Mouse (Mus musculus): ENCODE results near the gene Ppm1h. TPM values are rescaled to one million over a fixed set of nuclear protein-coding genes. Genes with fewer than 3 reads are reported as not detected.
"Not testable (repeated sequence)": the region's sequence is repeated elsewhere in the genome, so short reads cannot be mapped to it uniquely, and the experiment has no call there.

Gene Ppm1h
- polyA plus RNA-seq, 1 experiment from 2014 or later = 3.6 TPM

- Histone ChIP-seq H3K4me2 (ENCODE audit: low read depth, low read length, severe bottlenecking) (peak overlapping the region; percentile 50; the same call in 1 of the 2 replicates), H3K9me3 (ENCODE audit: control insufficient read depth, low read length) (no peaks in the 10 kb centered on the region), H3K27ac (ENCODE audit: low read depth, low read length) (no peak overlapping the region), H3K27me3 (ENCODE audit: control insufficient read depth, insufficient read depth, low read length) (no peaks in the 10 kb centered on the region), H3K4me3 (ENCODE audit: low read depth, low read length) (peak overlapping the region; percentile 21; the same call in 1 of the 2 replicates), H3K36me3 (ENCODE audit: control insufficient read depth, insufficient read depth, low read length) (no peaks in the 10 kb centered on the region), H3K4me1 (replicated peaks; ENCODE audit: control insufficient read depth, insufficient read depth, low read length) (peaks cover 11% of the 10 kb centered on the region), H3K9ac (ENCODE audit: low read length) (peak overlapping the region; percentile 51; the same call in 1 of the 2 replicates)
- 17% methylated on average over 4 of the region's 4 CpGs for WGBS
- ATAC-seq (replicated peaks; ENCODE audit: low FRiP score) (peak; percentile 54), DNase-seq (ENCODE audit: low spot score) (no peak)
These were observed 285.7 kb downstream of the Ppm1h start for GRCm38 (mm10) chr10:122964241-122964636.

GRCm38 (mm10) chr10:122965650-122966049, 287.1 kb downstream of the Ppm1h start:
- H3K9me3 ChIP-seq (ENCODE audit: control insufficient read depth, low read length); H3K27me3 ChIP-seq (ENCODE audit: control insufficient read depth, insufficient read depth, low read length); ATAC-seq (replicated peaks; ENCODE audit: low FRiP score); H3K36me3 ChIP-seq (ENCODE audit: control insufficient read depth, insufficient read depth, low read length); H3K27ac ChIP-seq (ENCODE audit: low read depth, low read length); DNase-seq (ENCODE audit: low spot score); H3K9ac ChIP-seq (ENCODE audit: low read length); H3K4me3 ChIP-seq (ENCODE audit: low read depth, low read length); H3K4me2 ChIP-seq (ENCODE audit: low read depth, low read length, severe bottlenecking): not testable (repeated sequence)
- peaks cover 11% of the 10 kb centered on the region for H3K4me1 ChIP-seq (replicated peaks; ENCODE audit: control insufficient read depth, insufficient read depth, low read length)
- 84% methylated on average over 4 of the region's 5 CpGs for WGBS

- H3K4me1 ChIP-seq (replicated peaks; ENCODE audit: control insufficient read depth, insufficient read depth, low read length) = peaks cover 11% of the 10 kb centered on the region
- no peak for ATAC-seq (replicated peaks; ENCODE audit: low FRiP score)
- no peak overlapping the region for H3K4me2 ChIP-seq (ENCODE audit: low read depth, low read length, severe bottlenecking)
- no peak overlapping the region for H3K27ac ChIP-seq (ENCODE audit: low read depth, low read length)
- H3K9ac ChIP-seq (ENCODE audit: low read length) = no peak overlapping the region
- no peak for DNase-seq (ENCODE audit: low spot score)
- H3K36me3 ChIP-seq (ENCODE audit: control insufficient read depth, insufficient read depth, low read length) = no peaks in the 10 kb centered on the region
- no peak overlapping the region for H3K4me3 ChIP-seq (ENCODE audit: low read depth, low read length)
- H3K9me3 ChIP-seq (ENCODE audit: control insufficient read depth, low read length) = no peaks in the 10 kb centered on the region
- no peaks in the 10 kb centered on the region for H3K27me3 ChIP-seq (ENCODE audit: control insufficient read depth, insufficient read depth, low read length)
- 85% methylated on average over 7 of the region's 7 CpGs for WGBS
These were observed 287.9 kb downstream of the Ppm1h start for GRCm38 (mm10) chr10:122966421-122966820.

- Histone ChIP-seq H3K4me3 (ENCODE audit: low read depth, low read length) (no peak overlapping the region), H3K27ac (ENCODE audit: low read depth, low read length) (no peak overlapping the region), H3K4me1 (replicated peaks; ENCODE audit: control insufficient read depth, insufficient read depth, low read length) (no peaks in the 10 kb centered on the region), H3K4me2 (ENCODE audit: low read depth, low read length, severe bottlenecking) (no peak overlapping the region), H3K36me3 (ENCODE audit: control insufficient read depth, insufficient read depth, low read length) (no peaks in the 10 kb centered on the region), H3K27me3 (ENCODE audit: control insufficient read depth, insufficient read depth, low read length) (no peaks in the 10 kb centered on the region), H3K9ac (ENCODE audit: low read length) (no peak overlapping the region), H3K9me3 (ENCODE audit: control insufficient read depth, low read length) (no peaks in the 10 kb centered on the region)
- peak; percentile 32 for DNase-seq (ENCODE audit: low spot score)
- ATAC-seq (replicated peaks; ENCODE audit: low FRiP score) = no peak
- WGBS = 91% methylated on average over 7 of the region's 7 CpGs
These were observed 291.6 kb downstream of the Ppm1h start for GRCm38 (mm10) chr10:122970188-122970587.

GRCm38 (mm10) chr10:122973241-122973640, 294.7 kb downstream of the Ppm1h start:
- Histone ChIP-seq H3K9ac (ENCODE audit: low read length) (no peak overlapping the region), H3K36me3 (ENCODE audit: control insufficient read depth, insufficient read depth, low read length) (no peaks in the 10 kb centered on the region)
- no peak for ATAC-seq (replicated peaks; ENCODE audit: low FRiP score)

GRCm38 (mm10) chr10:122976038-122976437, 297.5 kb downstream of the Ppm1h start:
- WGBS = 87% methylated on average over 9 of the region's 9 CpGs
- Histone ChIP-seq H3K4me1 (replicated peaks; ENCODE audit: control insufficient read depth, insufficient read depth, low read length) (no peaks in the 10 kb centered on the region), H3K9me3 (ENCODE audit: control insufficient read depth, low read length) (no peaks in the 10 kb centered on the region)

More at GRCm38 (mm10) chr10:122973241-122973640, 294.7 kb downstream of the Ppm1h start:
- no peak overlapping the region for H3K4me3 ChIP-seq (ENCODE audit: low read depth, low read length)
- no peak overlapping the region for H3K4me2 ChIP-seq (ENCODE audit: low read depth, low read length, severe bottlenecking)
- H3K9me3 ChIP-seq (ENCODE audit: control insufficient read depth, low read length) = no peaks in the 10 kb centered on the region
- DNase-seq (ENCODE audit: low spot score) = no peak
- no peaks in the 10 kb centered on the region for H3K4me1 ChIP-seq (replicated peaks; ENCODE audit: control insufficient read depth, insufficient read depth, low read length)
- H3K27me3 ChIP-seq (ENCODE audit: control insufficient read depth, insufficient read depth, low read length) = no peaks in the 10 kb centered on the region
- H3K27ac ChIP-seq (ENCODE audit: low read depth, low read length) = no peak overlapping the region

GRCm38 (mm10) chr10:122979356-122979755, 300.8 kb downstream of the Ppm1h start:
- DNase-seq (ENCODE audit: low spot score) (no peak), ATAC-seq (replicated peaks; ENCODE audit: low FRiP score) (no peak)
- H3K36me3 ChIP-seq (ENCODE audit: control insufficient read depth, insufficient read depth, low read length) = peaks cover 4% of the 10 kb centered on the region; the same call in 1 of the 2 replicates
- H3K9ac ChIP-seq (ENCODE audit: low read length) = no peak overlapping the region
- no peaks in the 10 kb centered on the region for H3K9me3 ChIP-seq (ENCODE audit: control insufficient read depth, low read length)
- H3K27me3 ChIP-seq (ENCODE audit: control insufficient read depth, insufficient read depth, low read length) = no peaks in the 10 kb centered on the region
- no peak overlapping the region for H3K27ac ChIP-seq (ENCODE audit: low read depth, low read length)
- no peaks in the 10 kb centered on the region for H3K4me1 ChIP-seq (replicated peaks; ENCODE audit: control insufficient read depth, insufficient read depth, low read length)
- H3K4me3 ChIP-seq (ENCODE audit: low read depth, low read length) = no peak overlapping the region
- H3K4me2 ChIP-seq (ENCODE audit: low read depth, low read length, severe bottlenecking) = no peak overlapping the region

More at GRCm38 (mm10) chr10:122976038-122976437, 297.5 kb downstream of the Ppm1h start:
- Histone ChIP-seq H3K9ac (ENCODE audit: low read length) (no peak overlapping the region), H3K36me3 (ENCODE audit: control insufficient read depth, insufficient read depth, low read length) (peaks cover 4% of the 10 kb centered on the region; the same call in 1 of the 2 replicates), H3K4me2 (ENCODE audit: low read depth, low read length, severe bottlenecking) (no peak overlapping the region), H3K27me3 (ENCODE audit: control insufficient read depth, insufficient read depth, low read length) (no peaks in the 10 kb centered on the region), H3K27ac (ENCODE audit: low read depth, low read length) (no peak overlapping the region), H3K4me3 (ENCODE audit: low read depth, low read length) (no peak overlapping the region)
- ATAC-seq (replicated peaks; ENCODE audit: low FRiP score) = no peak
- peak; percentile 22 for DNase-seq (ENCODE audit: low spot score)

GRCm38 (mm10) chr10:122980123-122980522, 301.6 kb downstream of the Ppm1h start:
- Histone ChIP-seq H3K9me3 (ENCODE audit: control insufficient read depth, low read length) (no peaks in the 10 kb centered on the region), H3K27me3 (ENCODE audit: control insufficient read depth, insufficient read depth, low read length) (no peaks in the 10 kb centered on the region), H3K4me3 (ENCODE audit: low read depth, low read length) (no peak overlapping the region), H3K27ac (ENCODE audit: low read depth, low read length) (no peak overlapping the region), H3K9ac (ENCODE audit: low read length) (no peak overlapping the region), H3K4me1 (replicated peaks; ENCODE audit: control insufficient read depth, insufficient read depth, low read length) (no peaks in the 10 kb centered on the region), H3K4me2 (ENCODE audit: low read depth, low read length, severe bottlenecking) (no peak overlapping the region), H3K36me3 (ENCODE audit: control insufficient read depth, insufficient read depth, low read length) (peaks cover 4% of the 10 kb centered on the region; the same call in 1 of the 2 replicates)
- ATAC-seq (replicated peaks; ENCODE audit: low FRiP score) (no peak), DNase-seq (ENCODE audit: low spot score) (no peak)
- 96% methylated on average over 12 of the region's 12 CpGs for WGBS

GRCm38 (mm10) chr10:122982909-122983578, 304.5 kb downstream of the Ppm1h start:
- Histone ChIP-seq H3K4me2 (ENCODE audit: low read depth, low read length, severe bottlenecking) (peak overlapping the region; percentile 83), H3K27me3 (ENCODE audit: control insufficient read depth, insufficient read depth, low read length) (no peaks in the 10 kb centered on the region), H3K36me3 (ENCODE audit: control insufficient read depth, insufficient read depth, low read length) (peaks cover 4% of the 10 kb centered on the region; the same call in 1 of the 2 replicates), H3K4me3 (ENCODE audit: low read depth, low read length) (peak overlapping the region; percentile 89; the same call in 1 of the 2 replicates), H3K9ac (ENCODE audit: low read length) (peak overlapping the region; percentile 35; the same call in 1 of the 2 replicates), H3K9me3 (ENCODE audit: control insufficient read depth, low read length) (no peaks in the 10 kb centered on the region), H3K27ac (ENCODE audit: low read depth, low read length) (no peak overlapping the region), H3K4me1 (replicated peaks; ENCODE audit: control insufficient read depth, insufficient read depth, low read length) (no peaks in the 10 kb centered on the region)
- WGBS = 90% methylated on average over 11 of the region's 11 CpGs
- ATAC-seq (replicated peaks; ENCODE audit: low FRiP score) (no peak), DNase-seq (ENCODE audit: low spot score) (peak; percentile 49)

Measured in forebrain, embryonic 11.5 days (tissue).